Mouse (Mus musculus): Measurements from ENCODE around the gene Mark2. TPM values are rescaled to one million over a fixed set of nuclear protein-coding genes. Genes with fewer than 3 reads are reported as not detected.
"Not testable (repeated sequence)": the region's sequence is repeated elsewhere in the genome, so short reads cannot be mapped to it uniquely, and the experiment has no call there.

Mark2 gene
- polyA plus RNA-seq (2012; ENCODE audit: insufficient read depth, insufficient read length, low replicate concordance, missing spikeins), result not detected in 2 replicates

DNA sequence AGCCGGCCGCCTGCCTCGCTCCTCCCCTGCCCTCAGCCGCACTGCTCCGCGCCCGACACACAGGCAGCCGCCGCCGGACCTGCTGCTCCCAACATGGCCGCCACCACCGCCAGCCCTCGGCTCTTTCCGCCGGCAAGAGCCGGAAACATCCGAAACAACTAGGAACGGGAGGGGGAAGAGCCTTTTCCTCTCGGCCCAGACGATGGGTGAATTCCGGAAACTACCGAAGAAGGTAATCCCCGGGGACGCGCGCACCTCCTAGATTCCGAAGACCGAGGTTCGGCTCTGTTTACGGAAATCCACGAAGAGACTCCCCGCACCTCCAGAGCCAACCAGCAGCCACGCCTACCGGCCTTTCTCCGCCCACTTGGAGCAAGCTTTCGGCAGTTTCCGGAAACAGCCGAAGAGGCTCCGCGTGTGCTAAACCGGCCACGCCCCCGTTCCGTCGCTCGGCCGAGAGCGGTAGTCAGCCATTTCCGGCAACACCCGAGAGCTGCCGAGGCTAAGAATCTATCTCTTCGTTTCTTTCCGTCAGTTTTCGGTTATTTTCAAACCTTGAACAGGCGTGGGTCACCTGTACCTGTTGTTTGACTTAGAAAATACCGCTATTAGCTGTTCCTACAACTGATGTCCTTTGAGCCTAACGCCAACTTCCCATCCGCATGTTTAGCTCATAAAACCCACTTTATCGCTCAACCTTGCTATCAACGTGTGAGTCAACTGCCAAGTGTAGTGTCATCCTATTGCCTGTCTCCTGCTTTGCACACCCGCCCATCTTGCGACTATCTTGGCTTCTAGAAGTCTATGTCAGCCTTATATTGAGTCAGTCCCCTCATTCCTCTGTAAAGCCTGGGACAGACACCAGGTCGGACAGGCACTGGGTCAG, at the start of gene Mark2:
Gene Mark2, minus strand, starts transcription at position 349 of the 886 bp plus-strand sequence.
- TF ChIP-seq POLR2A (IDR thresholded peaks at IDR 0.05; ENCODE audit: insufficient read depth, low read depth, low read length), result peak; percentile 83
- no peak for TF ChIP-seq CTCF (IDR thresholded peaks at IDR 0.05; ENCODE audit: insufficient read depth, low read depth, low read length)
- 2% methylated on average over 63 of the region's 63 CpGs for WGBS
- H3K4me1 ChIP-seq (ENCODE audit: control insufficient read depth, insufficient read depth, low read length), result peaks cover 17% of the 10 kb centered on the region
- H3K27ac ChIP-seq (ENCODE audit: insufficient read depth, low read depth, low read length), result peak within 1 kb of the TSS; percentile 19
- peak within 1 kb of the TSS; percentile 84 for H3K4me3 ChIP-seq (ENCODE audit: insufficient read depth, low read depth, low read length)

DNA sequence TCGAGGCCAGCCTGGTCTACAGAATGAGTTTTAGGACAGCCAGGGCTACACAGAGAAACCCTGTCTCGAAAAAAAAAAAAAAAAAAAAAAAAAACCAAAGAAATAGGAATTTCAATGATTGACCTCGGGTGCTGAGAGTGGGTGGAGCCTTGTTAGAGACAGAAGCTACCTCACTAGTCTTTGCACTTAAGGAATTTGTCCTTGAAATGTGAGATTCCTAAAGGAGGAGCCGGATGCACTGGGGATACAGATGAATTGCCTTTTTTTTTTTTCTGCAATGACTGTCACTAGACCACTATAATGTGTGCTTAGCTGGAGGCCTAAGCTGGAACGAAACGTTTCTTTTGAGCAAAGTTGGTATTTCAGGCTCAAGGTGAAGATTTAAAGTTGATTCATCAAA, 46.8 kb upstream of the Mark2 start:
- Histone ChIP-seq H3K27ac (ENCODE audit: insufficient read depth, low read depth, low read length) (no peak overlapping the region), H3K4me1 (ENCODE audit: control insufficient read depth, insufficient read depth, low read length) (peaks cover 2% of the 10 kb centered on the region; the same call in 1 of the 2 replicates), H3K4me3 (ENCODE audit: insufficient read depth, low read depth, low read length) (no peak overlapping the region)
- WGBS, result 87% methylated on average over 6 of the region's 6 CpGs
- TF ChIP-seq CTCF (IDR thresholded peaks at IDR 0.05; ENCODE audit: insufficient read depth, low read depth, low read length) (no peak), POLR2A (IDR thresholded peaks at IDR 0.05; ENCODE audit: insufficient read depth, low read depth, low read length) (no peak)

DNA sequence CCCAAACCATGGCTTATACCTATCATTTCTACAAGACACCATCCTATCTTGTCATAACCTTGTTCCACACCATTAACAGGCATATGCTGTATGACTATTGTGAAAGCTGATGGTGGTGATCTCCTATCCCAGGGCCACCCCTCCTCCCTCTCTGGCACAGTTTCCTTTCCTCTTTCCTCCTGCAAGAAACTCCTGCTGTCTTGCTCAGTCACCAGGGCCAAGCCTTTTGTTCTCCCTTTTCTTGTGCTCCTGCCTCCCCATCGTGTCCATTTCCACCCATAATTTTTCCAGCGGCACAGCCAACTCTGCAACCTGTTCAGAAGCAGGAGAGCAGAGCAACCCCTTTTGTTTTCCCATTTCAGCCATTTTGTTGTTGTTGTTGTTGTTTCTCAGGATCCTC, 44.4 kb upstream of the Mark2 start:
- H3K27ac ChIP-seq (ENCODE audit: insufficient read depth, low read depth, low read length), result no peak overlapping the region
- H3K4me1 ChIP-seq (ENCODE audit: control insufficient read depth, insufficient read depth, low read length), result peaks cover 5% of the 10 kb centered on the region; the same call in 1 of the 2 replicates
- 13% methylated on average over 2 of the region's 2 CpGs for WGBS
- no peak for TF ChIP-seq POLR2A (IDR thresholded peaks at IDR 0.05; ENCODE audit: insufficient read depth, low read depth, low read length)
- H3K4me3 ChIP-seq (ENCODE audit: insufficient read depth, low read depth, low read length), result no peak overlapping the region

DNA sequence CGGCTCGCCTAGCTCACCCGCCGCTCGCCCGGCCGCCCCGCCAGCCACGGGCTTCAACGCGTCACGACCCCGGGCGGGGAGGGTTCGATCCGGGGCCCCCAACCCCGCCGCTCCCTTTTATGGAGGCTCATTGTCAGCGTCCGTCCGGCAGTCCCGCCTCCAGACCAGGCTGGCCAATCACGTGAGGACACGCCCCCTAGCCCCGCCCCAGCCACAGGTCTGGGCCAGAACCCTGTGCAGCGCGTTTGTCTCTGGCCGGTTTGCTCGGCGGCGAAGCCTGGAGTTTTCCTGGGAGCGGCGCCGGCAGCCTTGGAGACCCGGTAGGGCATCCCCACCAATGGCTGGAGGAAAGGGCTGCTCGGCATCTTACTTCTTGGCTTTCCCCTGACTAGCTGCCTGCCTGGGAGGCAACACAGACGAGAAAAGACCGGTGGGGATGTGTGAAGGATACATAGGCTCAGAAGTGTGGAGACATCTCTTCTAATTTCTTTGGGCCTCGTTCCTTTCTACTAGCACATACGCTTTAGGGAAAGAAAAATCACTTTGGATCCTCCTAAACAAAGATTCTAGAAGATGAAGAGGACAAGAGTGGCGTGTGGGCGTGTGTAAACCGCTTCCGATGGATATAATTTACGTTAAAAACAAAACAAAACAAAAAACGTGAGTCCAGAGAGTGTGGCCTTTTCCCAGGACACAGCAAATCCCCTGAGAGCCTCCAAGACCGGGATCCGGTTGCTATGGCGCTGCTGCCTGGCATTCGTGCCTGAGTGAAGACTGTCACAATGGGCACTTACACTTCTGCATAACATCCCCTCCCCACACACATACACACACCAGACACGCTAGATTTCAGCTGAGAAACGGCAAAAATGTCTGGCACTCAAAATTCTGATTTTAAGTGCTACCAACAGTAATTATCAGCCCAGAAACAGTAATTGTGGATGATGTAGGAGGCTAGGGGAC, 41.5 kb upstream of the Mark2 start, which contains the start of gene Spindoc:
Gene Spindoc, minus strand, starts transcription at position 92 of the 963 bp plus-strand sequence.
- H3K4me3 ChIP-seq (ENCODE audit: insufficient read depth, low read depth, low read length), result peak within 1 kb of the TSS; percentile 79
- under 1% methylated on average over 51 of the region's 52 CpGs for WGBS
- H3K27ac ChIP-seq (ENCODE audit: insufficient read depth, low read depth, low read length), result peak within 1 kb of the TSS; percentile 55
- TF ChIP-seq POLR2A (IDR thresholded peaks at IDR 0.05; ENCODE audit: insufficient read depth, low read depth, low read length) (peak; percentile 80), CTCF (IDR thresholded peaks at IDR 0.05; ENCODE audit: insufficient read depth, low read depth, low read length) (no peak)
- peaks cover 5% of the 10 kb centered on the region; the same call in 1 of the 2 replicates for H3K4me1 ChIP-seq (ENCODE audit: control insufficient read depth, insufficient read depth, low read length)

DNA sequence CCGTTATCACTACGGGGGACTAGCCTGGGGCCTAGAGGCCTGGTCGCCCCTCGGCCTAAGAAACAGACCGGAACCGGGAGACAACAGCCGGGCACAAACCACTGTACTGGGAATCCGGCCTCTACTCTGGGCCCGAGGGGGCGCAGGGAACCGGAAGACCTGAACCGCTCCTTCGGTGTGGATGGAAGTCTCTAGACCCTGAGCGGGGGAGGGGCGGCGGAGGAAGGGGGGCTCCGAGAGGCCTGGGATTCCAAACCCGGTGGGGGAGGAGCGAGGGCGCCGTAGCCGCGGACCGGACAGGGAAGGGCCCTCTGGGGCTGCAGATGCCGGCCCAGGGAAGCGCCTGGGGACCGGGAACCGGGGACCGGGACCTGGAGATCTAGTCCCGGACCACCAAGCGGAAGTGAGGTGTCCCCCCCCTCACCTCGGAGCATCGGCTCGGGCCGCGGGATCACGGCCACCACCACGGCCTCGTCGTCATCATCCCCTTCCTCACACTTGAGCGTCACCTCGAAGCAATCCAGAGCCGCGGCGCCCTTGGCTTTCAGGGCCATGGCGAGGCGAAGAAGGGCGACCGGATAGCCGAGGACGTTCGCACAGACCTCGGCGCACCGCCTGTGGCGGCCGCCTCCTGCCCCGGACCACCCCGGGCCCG, 40.7 kb upstream of the Mark2 start:
- H3K4me1 ChIP-seq (ENCODE audit: control insufficient read depth, insufficient read depth, low read length), result peaks cover 5% of the 10 kb centered on the region; the same call in 1 of the 2 replicates
- WGBS, result under 1% methylated on average over 60 of the region's 60 CpGs
- TF ChIP-seq POLR2A (IDR thresholded peaks at IDR 0.05; ENCODE audit: insufficient read depth, low read depth, low read length) (no peak), CTCF (IDR thresholded peaks at IDR 0.05; ENCODE audit: insufficient read depth, low read depth, low read length) (no peak)
- peak overlapping the region; percentile 55 for H3K27ac ChIP-seq (ENCODE audit: insufficient read depth, low read depth, low read length)
- H3K4me3 ChIP-seq (ENCODE audit: insufficient read depth, low read depth, low read length), result peak overlapping the region; percentile 79

DNA sequence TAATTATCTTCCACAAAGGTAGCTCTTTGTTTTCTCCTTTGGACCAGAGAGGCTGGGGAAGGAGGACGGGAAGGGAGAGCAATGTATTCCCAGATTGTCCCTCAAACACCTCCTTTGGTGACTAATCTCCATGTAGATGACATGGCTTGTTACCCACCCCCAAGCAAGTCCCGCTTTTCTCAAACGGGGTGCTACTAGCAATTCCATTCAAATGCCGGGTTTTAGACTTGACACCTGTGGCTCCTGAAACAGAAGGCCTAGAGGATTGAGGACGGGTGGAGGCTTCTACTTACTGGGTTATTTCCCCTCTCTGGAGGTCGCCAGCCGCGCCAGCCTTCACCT, 40.2 kb upstream of the Mark2 start:
- Histone ChIP-seq H3K27ac (ENCODE audit: insufficient read depth, low read depth, low read length) (no peak overlapping the region), H3K4me1 (ENCODE audit: control insufficient read depth, insufficient read depth, low read length) (peaks cover 5% of the 10 kb centered on the region; the same call in 1 of the 2 replicates), H3K4me3 (ENCODE audit: insufficient read depth, low read depth, low read length) (peak overlapping the region; percentile 79)
- 1% methylated on average over 8 of the region's 8 CpGs for WGBS
- no peak for TF ChIP-seq POLR2A (IDR thresholded peaks at IDR 0.05; ENCODE audit: insufficient read depth, low read depth, low read length)
- TF ChIP-seq CTCF (IDR thresholded peaks at IDR 0.05; ENCODE audit: insufficient read depth, low read depth, low read length), result no peak

DNA sequence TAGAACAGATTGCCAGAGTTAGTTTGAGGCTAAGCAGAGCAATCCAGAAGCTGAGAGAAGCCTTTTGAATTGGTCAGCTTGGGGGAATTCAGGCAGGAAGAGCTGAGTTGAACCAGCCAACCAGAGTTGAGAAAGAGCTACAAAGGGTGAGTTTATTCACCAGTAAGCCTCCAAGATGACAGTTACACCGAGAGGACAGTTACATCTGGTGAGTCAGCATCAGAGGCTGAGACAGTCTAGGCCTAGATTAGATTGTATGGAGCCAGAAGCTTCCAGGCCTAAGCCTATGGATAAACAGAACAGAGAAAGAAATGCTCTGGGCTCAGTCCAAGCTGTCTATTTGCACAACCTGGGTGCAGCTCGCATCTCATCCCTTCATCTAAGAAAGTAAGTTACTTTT, 36.0 kb upstream of the Mark2 start:
- H3K27ac ChIP-seq (ENCODE audit: insufficient read depth, low read depth, low read length), result no peak overlapping the region
- H3K4me3 ChIP-seq (ENCODE audit: insufficient read depth, low read depth, low read length), result no peak overlapping the region
- TF ChIP-seq CTCF (IDR thresholded peaks at IDR 0.05; ENCODE audit: insufficient read depth, low read depth, low read length) (no peak), POLR2A (IDR thresholded peaks at IDR 0.05; ENCODE audit: insufficient read depth, low read depth, low read length) (no peak)
- WGBS, result 69% methylated on average over 2 of the region's 2 CpGs
- H3K4me1 ChIP-seq (ENCODE audit: control insufficient read depth, insufficient read depth, low read length), result 0 out of 2 replicates have a peak, but pooled peaks cover 5% of the 10 kb centered on the region

DNA sequence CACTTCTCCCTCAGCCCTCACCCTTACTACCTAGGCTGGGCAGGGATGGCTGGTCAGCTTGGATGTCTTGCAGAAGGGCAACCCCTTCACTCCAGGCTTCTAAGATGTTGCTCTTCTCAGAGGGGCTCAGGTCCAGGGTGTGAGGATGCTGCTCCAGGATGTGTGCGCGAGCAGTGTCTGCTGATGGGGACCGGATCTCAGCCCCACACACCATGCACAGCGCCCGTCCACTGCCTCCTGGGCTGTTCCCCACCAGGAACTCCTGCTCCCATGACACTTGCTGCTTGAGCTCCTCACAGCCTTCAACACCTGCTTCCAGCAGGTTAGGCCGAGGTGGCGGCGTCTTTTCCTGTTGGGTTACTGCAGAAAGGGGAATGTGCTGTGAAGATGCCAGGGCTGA, 32.8 kb upstream of the Mark2 start:
- Histone ChIP-seq H3K4me3 (ENCODE audit: insufficient read depth, low read depth, low read length) (no peak overlapping the region), H3K27ac (ENCODE audit: insufficient read depth, low read depth, low read length) (no peak overlapping the region), H3K4me1 (ENCODE audit: control insufficient read depth, insufficient read depth, low read length) (0 out of 2 replicates have a peak, but pooled peaks cover 3% of the 10 kb centered on the region)
- 95% methylated on average over 8 of the region's 8 CpGs for WGBS
- no peak for TF ChIP-seq POLR2A (IDR thresholded peaks at IDR 0.05; ENCODE audit: insufficient read depth, low read depth, low read length)
- TF ChIP-seq CTCF (IDR thresholded peaks at IDR 0.05; ENCODE audit: insufficient read depth, low read depth, low read length), result no peak

DNA sequence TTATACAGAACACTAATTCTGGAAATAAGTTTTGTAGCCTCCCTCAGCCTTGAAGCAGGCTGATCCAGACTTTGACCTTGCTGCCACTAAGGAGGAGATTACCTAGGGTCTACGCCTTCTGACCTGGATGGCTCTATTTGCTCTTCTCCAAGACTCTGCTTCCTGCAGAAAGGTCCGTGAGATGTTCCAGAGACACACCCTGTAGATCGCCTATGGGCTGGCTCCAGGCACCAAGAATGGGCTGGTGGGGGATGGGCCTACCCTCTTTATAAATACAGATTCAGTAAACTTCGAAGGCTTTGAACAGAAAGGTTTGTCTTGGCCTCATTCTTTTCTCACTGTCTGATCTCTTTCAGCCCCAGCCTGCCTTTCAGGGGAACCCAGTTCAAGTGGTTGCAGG, 27.8 kb upstream of the Mark2 start:
- 86% methylated on average over 4 of the region's 4 CpGs for whole genome bisulfite sequencing
- H3K27ac ChIP-seq (ENCODE audit: insufficient read depth, low read depth, low read length), result not testable (repeated sequence)

More for the DNA sequence above, 27.8 kb upstream of the Mark2 start:
- H3K4me1 ChIP-seq (ENCODE audit: control insufficient read depth, insufficient read depth, low read length); H3K4me3 ChIP-seq (ENCODE audit: insufficient read depth, low read depth, low read length): not testable (repeated sequence)

Measured in olfactory bulb, adult 2 months (tissue).